Mouse (Mus musculus) heart, adult 9 months (tissue): ENCODE measurements at regions not wholly inside any gene's neighbourhood (a gene's known extent, or its start where the extent isn't known, plus 50 kb on each side); places are given as distances from the start of the nearest gene placed in this dataset.

ENCODE experiments used
- DNase-seq, 2 experiments: peaks; one replicate each; pipeline ENCODE4 v3.0.0; 2022; ENCODE audit warnings: low spot score in 2 of 2

DNA sequence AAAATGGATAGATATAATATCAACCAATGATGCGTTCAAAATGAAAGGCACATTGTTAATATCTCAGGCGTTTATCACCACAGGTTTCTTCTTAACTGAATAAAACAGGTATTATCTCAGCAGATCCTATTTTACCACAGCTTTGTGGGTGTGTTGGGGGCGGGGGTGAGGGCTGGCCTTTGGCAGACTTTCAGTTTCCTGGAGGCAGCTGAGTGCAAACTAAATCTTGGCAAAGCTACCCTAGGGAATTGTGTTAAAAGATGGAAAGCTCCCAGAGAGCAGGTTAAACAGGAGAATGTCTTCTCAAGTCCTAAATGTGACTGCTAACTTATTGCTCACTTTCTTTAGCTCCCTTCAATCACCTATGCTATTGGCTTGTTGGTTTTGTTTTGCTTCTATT lies 223.8 kb downstream of the Kdm4c start:
- no peak for DNase-seq

DNA sequence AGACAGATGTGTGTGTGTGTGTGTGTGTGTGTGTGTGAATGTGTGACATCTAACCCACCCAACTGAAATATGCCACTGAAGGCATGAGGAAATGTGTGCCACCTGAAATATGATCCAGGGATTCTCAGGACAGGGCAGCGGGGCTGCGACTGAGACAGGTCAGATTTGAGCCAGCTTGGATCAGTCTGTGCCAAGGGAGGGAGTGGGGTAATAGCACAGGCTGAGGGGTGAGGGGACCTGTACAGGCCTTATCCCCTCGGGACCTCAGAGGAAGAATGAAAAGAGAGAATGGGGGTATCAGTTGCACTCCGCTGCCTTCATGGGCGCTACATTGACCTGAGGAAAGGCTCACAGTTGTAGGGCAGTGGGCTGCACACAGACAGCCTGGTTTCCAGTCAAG lies 270.2 kb downstream of the Kdm4c start:
- DNase-seq, result no peak

DNA sequence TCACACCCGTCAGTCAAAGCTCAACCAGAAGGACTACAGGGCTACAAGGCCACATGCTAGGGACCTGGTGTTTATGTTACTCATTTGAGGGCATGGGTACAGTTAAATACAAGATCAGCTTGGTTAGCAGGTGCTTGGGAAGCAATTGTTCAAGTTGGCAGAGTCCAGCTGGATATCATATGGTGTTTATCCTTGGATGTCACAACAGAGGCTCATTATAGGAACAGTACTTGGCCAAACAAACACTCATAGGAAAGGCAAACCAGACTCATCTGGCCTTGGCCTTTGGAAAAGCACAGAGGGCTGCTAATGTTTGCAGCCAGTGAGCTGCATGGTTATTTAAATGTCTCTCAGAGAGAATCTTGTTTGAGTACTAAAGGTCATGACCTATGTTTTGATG lies 311.6 kb downstream of the Kdm4c start:
- no peak for DNase-seq

DNA sequence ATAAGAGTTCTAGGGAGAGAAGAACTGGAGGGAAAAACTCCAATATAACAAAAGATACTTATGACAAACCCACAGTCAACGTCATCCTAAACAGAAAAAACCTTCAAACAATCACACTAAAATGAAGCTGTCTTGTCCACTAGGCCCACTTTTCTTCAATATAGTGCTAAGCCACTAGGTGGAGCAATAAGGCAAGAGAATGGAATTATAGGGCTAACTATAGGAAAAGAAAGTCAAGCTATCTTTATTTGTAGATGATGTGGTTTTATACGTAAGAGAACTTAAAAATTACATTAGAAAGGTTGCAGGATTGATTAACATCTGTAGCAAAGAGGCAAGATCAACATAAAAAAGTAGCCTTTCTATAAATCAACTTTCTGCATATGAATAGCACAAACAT lies 321.3 kb downstream of the Kdm4c start:
- no peak for DNase-seq

DNA sequence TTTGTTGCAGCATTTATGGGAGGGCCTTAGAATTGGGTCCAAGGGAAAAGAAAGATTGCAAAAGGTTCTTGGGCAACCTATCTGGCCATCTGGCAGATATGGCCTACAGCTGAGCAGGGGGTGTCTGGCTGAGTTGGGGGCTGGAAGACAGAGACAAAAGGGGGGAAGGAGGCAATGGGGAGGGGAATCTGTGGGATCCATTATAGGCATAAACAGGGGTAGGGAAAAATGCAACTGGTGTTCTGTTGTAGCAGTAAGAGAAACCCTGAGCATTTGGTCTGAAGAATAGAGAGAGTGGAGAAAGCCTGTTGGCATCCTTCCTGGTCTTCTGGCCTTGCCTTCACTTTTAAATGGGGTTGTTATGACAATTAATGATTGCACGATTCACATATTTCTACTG lies 344.1 kb downstream of the Kdm4c start:
- no peak for DNase-seq

DNA sequence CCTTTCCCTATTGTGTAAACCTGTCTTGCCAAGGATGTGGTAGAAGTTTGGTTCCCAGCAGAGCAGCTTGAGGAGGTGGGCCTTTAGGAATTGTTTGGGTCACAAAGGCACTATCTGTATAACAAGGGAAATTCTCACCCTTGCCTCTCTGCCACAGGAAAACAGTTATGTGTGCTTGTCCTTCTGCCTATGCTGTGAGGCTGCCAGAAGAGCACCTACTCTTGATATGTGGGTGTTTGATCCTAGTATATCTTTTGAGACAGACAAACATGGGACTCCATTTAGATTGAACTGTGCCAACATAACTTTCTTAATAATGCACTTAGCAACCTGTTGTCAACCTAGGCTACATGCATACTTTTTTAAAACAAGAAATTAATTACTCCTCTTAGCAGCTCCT lies 344.8 kb downstream of the Kdm4c start:
- no peak for DNase-seq

DNA sequence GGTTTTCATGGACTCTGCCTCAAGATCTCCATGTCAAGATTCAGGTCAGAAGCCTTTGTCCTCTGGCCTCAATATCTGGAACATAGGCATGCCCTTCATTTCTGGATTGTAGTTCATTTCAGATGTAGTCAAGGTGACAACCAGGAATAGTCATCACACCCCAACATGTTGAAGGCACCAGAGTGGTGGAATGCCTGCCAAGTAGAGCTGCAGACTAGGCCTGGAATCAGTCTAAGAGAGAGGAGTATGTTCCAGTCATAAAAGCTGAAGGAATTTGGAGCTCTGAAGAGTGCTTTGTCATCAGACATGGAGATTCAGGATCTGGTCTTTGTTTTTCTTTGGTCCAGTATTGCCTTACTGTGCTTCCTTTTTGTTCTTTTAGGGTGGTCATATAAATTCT lies 346.5 kb downstream of the Kdm4c start:
- DNase-seq, result peak; percentile 17 to 44

DNA sequence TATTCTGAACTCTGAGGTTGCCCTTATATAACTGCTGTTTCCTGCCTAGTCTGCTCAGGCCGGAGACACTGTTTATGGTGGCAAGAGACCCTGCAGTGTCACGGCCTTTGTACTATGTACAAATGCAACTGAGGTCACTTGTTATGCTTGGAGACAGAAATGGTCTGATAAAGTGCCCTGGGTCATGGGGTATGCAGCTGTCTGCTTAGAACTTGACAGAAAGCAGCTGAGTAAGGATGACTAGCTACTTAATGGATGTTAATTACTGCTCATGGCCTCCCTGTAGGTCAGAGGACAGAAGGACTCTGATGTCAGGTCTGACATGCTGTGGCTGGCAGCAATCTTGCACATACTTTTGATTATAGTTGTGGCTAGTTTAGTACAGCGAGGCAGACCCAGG lies 370.7 kb downstream of the Kdm4c start:
- DNase-seq, result peak; percentile 32 to 35
